Mouse (Mus musculus) stomach, postnatal 0 days (tissue): ENCODE results near the gene Mrpl22.

Experiments used
- CTCF ChIP-seq: IDR thresholded peaks from 2 replicates; pipeline ENCODE4 v1.5.1; 2016; ENCODE audit warnings: antibody characterized with exemption, low read depth, mild to moderate bottlenecking, moderate library complexity
- EP300 ChIP-seq: optimal IDR thresholded peaks from 2 replicates; pipeline ENCODE3; 2016; ENCODE audit warnings: antibody characterized with exemption

DNA sequence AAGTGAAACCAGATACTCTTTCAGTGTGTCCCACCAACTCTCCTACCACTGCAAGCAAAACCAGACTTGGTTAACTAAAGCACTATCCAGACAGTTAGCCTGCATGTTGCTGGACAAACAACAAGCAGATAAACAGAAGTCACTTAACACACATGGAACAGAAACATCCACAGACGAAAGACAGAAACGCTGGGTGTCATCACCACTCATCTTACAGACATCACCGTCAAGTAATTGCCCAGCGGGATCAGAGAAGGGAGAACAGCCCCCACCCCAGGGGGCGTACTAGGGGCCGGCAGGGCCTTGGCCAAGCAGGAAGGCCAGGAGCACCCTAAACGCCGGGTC is 3.7 kb upstream of the Mrpl22 start:
- TF ChIP-seq CTCF (no peak), EP300 (no peak)
